Mouse (Mus musculus) urinary bladder, postnatal 10 days (tissue): ENCODE data around the gene BC030870.
"Not testable (repeated sequence)": the region's sequence is repeated elsewhere in the genome, so short reads cannot be mapped to it uniquely, and the experiment has no call there.

Experiments
- DNase-seq: peaks from one replicate; pipeline ENCODE4 v3.0.0; 2022; ENCODE audit warnings: low spot score

BC030870 gene

GRCm38 (mm10) chr8:65129199-65129788 is at the start of gene BC030870:
TSS of gene BC030870 (minus strand) at chr8:65129563.
- DNase-seq, result no peak

GRCm38 (mm10) chr8:65174746-65175476 is 45.5 kb upstream of the BC030870 start:
- DNase-seq, result no peak

GRCm38 (mm10) chr8:65169184-65169583 is 39.8 kb upstream of the BC030870 start:
- no peak for DNase-seq

- not testable (repeated sequence) for DNase-seq
These were observed 31.3 kb upstream of the BC030870 start for GRCm38 (mm10) chr8:65160676-65161075.

- DNase-seq, result no peak
These were observed 29.9 kb upstream of the BC030870 start for GRCm38 (mm10) chr8:65159096-65159748.

- DNase-seq, result no peak
These were observed 28.5 kb upstream of the BC030870 start for GRCm38 (mm10) chr8:65157901-65158300.

- DNase-seq, result no peak
These were observed 9.6 kb upstream of the BC030870 start for GRCm38 (mm10) chr8:65138830-65139466.

GRCm38 (mm10) chr8:65126454-65126853 is 2.9 kb downstream of the BC030870 start:
- DNase-seq, result no peak

GRCm38 (mm10) chr8:65126014-65126413 is 3.3 kb downstream of the BC030870 start:
- DNase-seq, result no peak

GRCm38 (mm10) chr8:65112092-65112491 is 17.3 kb downstream of the BC030870 start:
- DNase-seq, result no peak

GRCm38 (mm10) chr8:65110285-65110691 is 19.1 kb downstream of the BC030870 start:
- DNase-seq, result no peak

- DNase-seq, result no peak
These were observed 20.4 kb downstream of the BC030870 start for GRCm38 (mm10) chr8:65108936-65109335.

GRCm38 (mm10) chr8:65107936-65108718 is 21.2 kb downstream of the BC030870 start:
- no peak for DNase-seq

GRCm38 (mm10) chr8:65104041-65104440 is 25.3 kb downstream of the BC030870 start:
- DNase-seq, result no peak

GRCm38 (mm10) chr8:65103632-65104031 is 25.7 kb downstream of the BC030870 start:
- no peak for DNase-seq

- DNase-seq, result no peak
These were observed 29.6 kb downstream of the BC030870 start for GRCm38 (mm10) chr8:65099735-65100134.

GRCm38 (mm10) chr8:65097760-65098415 is 31.5 kb downstream of the BC030870 start:
- no peak for DNase-seq

GRCm38 (mm10) chr8:65089781-65090180 is 39.6 kb downstream of the BC030870 start:
- DNase-seq, result no peak

GRCm38 (mm10) chr8:65088120-65088519 is 41.2 kb downstream of the BC030870 start:
- DNase-seq, result no peak

- DNase-seq, result no peak
These were observed 41.7 kb downstream of the BC030870 start for GRCm38 (mm10) chr8:65087711-65088110.

- DNase-seq, result no peak
These were observed 43.7 kb downstream of the BC030870 start for GRCm38 (mm10) chr8:65085680-65086079.
